Mouse (Mus musculus): ENCODE data around the gene 1700016K19Rik. TPM values are rescaled to one million over a fixed set of nuclear protein-coding genes. Genes with fewer than 3 reads are reported as not detected.

1700016K19Rik gene
- polyA plus RNA-seq, 1 experiment from 2014 or later: not detected

GRCm38 (mm10) chr11:76035182-76035581 is 35.5 kb downstream of the 1700016K19Rik start:
- 88% methylated on average over 8 of the region's 8 CpGs for WGBS (ENCODE audit: insufficient replicate concordance)
- no peak for ATAC-seq (replicated peaks; ENCODE audit: insufficient number of reproducible peaks, low FRiP score, low TSS enrichment)

GRCm38 (mm10) chr11:76037581-76038294 is 38.0 kb downstream of the 1700016K19Rik start:
- no peaks in the 10 kb centered on the region for H3K27me3 ChIP-seq (ENCODE audit: control insufficient read depth, insufficient read depth, low read length)
- 41% methylated on average over 6 of the region's 6 CpGs for WGBS (ENCODE audit: insufficient replicate concordance)
- no peak overlapping the region for H3K4me3 ChIP-seq (ENCODE audit: low read depth, low read length)
- no peak overlapping the region for H3K4me2 ChIP-seq
- H3K27ac ChIP-seq (ENCODE audit: low read depth, low read length): no peak overlapping the region
- H3K4me1 ChIP-seq (ENCODE audit: control insufficient read depth, insufficient read depth, low read length): peaks cover 4% of the 10 kb centered on the region; the same call in 1 of the 2 replicates
- no peaks in the 10 kb centered on the region for H3K36me3 ChIP-seq (ENCODE audit: control insufficient read depth, insufficient read depth, low read length)
- no peaks in the 10 kb centered on the region for H3K9me3 ChIP-seq (replicated peaks; ENCODE audit: control insufficient read depth, low read length)
- ATAC-seq (replicated peaks; ENCODE audit: insufficient number of reproducible peaks, low FRiP score, low TSS enrichment): no peak
- no peak overlapping the region for H3K9ac ChIP-seq (ENCODE audit: low read depth, low read length)

More at GRCm38 (mm10) chr11:76035182-76035581, 35.5 kb downstream of the 1700016K19Rik start:
- no peak overlapping the region for H3K9ac ChIP-seq (ENCODE audit: low read depth, low read length)
- no peak overlapping the region for H3K27ac ChIP-seq (ENCODE audit: low read depth, low read length)
- no peak overlapping the region for H3K4me3 ChIP-seq (ENCODE audit: low read depth, low read length)
- H3K4me2 ChIP-seq: no peak overlapping the region
- no peaks in the 10 kb centered on the region for H3K4me1 ChIP-seq (ENCODE audit: control insufficient read depth, insufficient read depth, low read length)
- no peaks in the 10 kb centered on the region for H3K36me3 ChIP-seq (ENCODE audit: control insufficient read depth, insufficient read depth, low read length)
- no peaks in the 10 kb centered on the region for H3K9me3 ChIP-seq (replicated peaks; ENCODE audit: control insufficient read depth, low read length)
- no peaks in the 10 kb centered on the region for H3K27me3 ChIP-seq (ENCODE audit: control insufficient read depth, insufficient read depth, low read length)

- WGBS (ENCODE audit: insufficient replicate concordance): 75% methylated on average over 3 of the region's 3 CpGs
- no peak for ATAC-seq (replicated peaks; ENCODE audit: insufficient number of reproducible peaks, low FRiP score, low TSS enrichment)
- H3K36me3 ChIP-seq (ENCODE audit: control insufficient read depth, insufficient read depth, low read length): no peaks in the 10 kb centered on the region
- no peak overlapping the region for H3K4me3 ChIP-seq (ENCODE audit: low read depth, low read length)
- H3K9me3 ChIP-seq (replicated peaks; ENCODE audit: control insufficient read depth, low read length): no peaks in the 10 kb centered on the region
- H3K9ac ChIP-seq (ENCODE audit: low read depth, low read length): no peak overlapping the region
- peaks cover 4% of the 10 kb centered on the region; the same call in 1 of the 2 replicates for H3K4me1 ChIP-seq (ENCODE audit: control insufficient read depth, insufficient read depth, low read length)
- no peak overlapping the region for H3K4me2 ChIP-seq
- no peak overlapping the region for H3K27ac ChIP-seq (ENCODE audit: low read depth, low read length)
- no peaks in the 10 kb centered on the region for H3K27me3 ChIP-seq (ENCODE audit: control insufficient read depth, insufficient read depth, low read length)
These were observed 39.8 kb downstream of the 1700016K19Rik start for GRCm38 (mm10) chr11:76039271-76040053.

GRCm38 (mm10) chr11:76040106-76040505 is 40.4 kb downstream of the 1700016K19Rik start:
- WGBS (ENCODE audit: insufficient replicate concordance): 75% methylated on average over 8 of the region's 8 CpGs

GRCm38 (mm10) chr11:76040761-76041376 is 41.2 kb downstream of the 1700016K19Rik start:
- no peak for ATAC-seq (replicated peaks; ENCODE audit: insufficient number of reproducible peaks, low FRiP score, low TSS enrichment)
- Histone ChIP-seq H3K4me2 (no peak overlapping the region), H3K4me3 (ENCODE audit: low read depth, low read length) (no peak overlapping the region), H3K27me3 (ENCODE audit: control insufficient read depth, insufficient read depth, low read length) (no peaks in the 10 kb centered on the region), H3K27ac (ENCODE audit: low read depth, low read length) (no peak overlapping the region), H3K9me3 (replicated peaks; ENCODE audit: control insufficient read depth, low read length) (no peaks in the 10 kb centered on the region), H3K4me1 (ENCODE audit: control insufficient read depth, insufficient read depth, low read length) (peaks cover 4% of the 10 kb centered on the region; the same call in 1 of the 2 replicates), H3K36me3 (ENCODE audit: control insufficient read depth, insufficient read depth, low read length) (no peaks in the 10 kb centered on the region), H3K9ac (ENCODE audit: low read depth, low read length) (no peak overlapping the region)
- WGBS (ENCODE audit: insufficient replicate concordance): 84% methylated on average over 4 of the region's 4 CpGs

More at GRCm38 (mm10) chr11:76040106-76040505, 40.4 kb downstream of the 1700016K19Rik start:
- Histone ChIP-seq H3K36me3 (ENCODE audit: control insufficient read depth, insufficient read depth, low read length) (no peaks in the 10 kb centered on the region), H3K4me1 (ENCODE audit: control insufficient read depth, insufficient read depth, low read length) (peaks cover 4% of the 10 kb centered on the region; the same call in 1 of the 2 replicates), H3K27ac (ENCODE audit: low read depth, low read length) (no peak overlapping the region), H3K4me2 (no peak overlapping the region), H3K27me3 (ENCODE audit: control insufficient read depth, insufficient read depth, low read length) (no peaks in the 10 kb centered on the region), H3K4me3 (ENCODE audit: low read depth, low read length) (no peak overlapping the region), H3K9ac (ENCODE audit: low read depth, low read length) (no peak overlapping the region), H3K9me3 (replicated peaks; ENCODE audit: control insufficient read depth, low read length) (no peaks in the 10 kb centered on the region)
- no peak for ATAC-seq (replicated peaks; ENCODE audit: insufficient number of reproducible peaks, low FRiP score, low TSS enrichment)

- Histone ChIP-seq H3K9me3 (replicated peaks; ENCODE audit: control insufficient read depth, low read length) (no peaks in the 10 kb centered on the region), H3K4me1 (ENCODE audit: control insufficient read depth, insufficient read depth, low read length) (peaks cover 4% of the 10 kb centered on the region; the same call in 1 of the 2 replicates), H3K27me3 (ENCODE audit: control insufficient read depth, insufficient read depth, low read length) (no peaks in the 10 kb centered on the region), H3K4me3 (ENCODE audit: low read depth, low read length) (no peak overlapping the region), H3K27ac (ENCODE audit: low read depth, low read length) (no peak overlapping the region; the same call in 1 of the 2 replicates), H3K9ac (ENCODE audit: low read depth, low read length) (no peak overlapping the region), H3K36me3 (ENCODE audit: control insufficient read depth, insufficient read depth, low read length) (no peaks in the 10 kb centered on the region), H3K4me2 (no peak overlapping the region)
- no peak for ATAC-seq (replicated peaks; ENCODE audit: insufficient number of reproducible peaks, low FRiP score, low TSS enrichment)
- 42% methylated on average over 10 of the region's 10 CpGs for WGBS (ENCODE audit: insufficient replicate concordance)
These were observed 42.4 kb downstream of the 1700016K19Rik start for GRCm38 (mm10) chr11:76042041-76042638.

GRCm38 (mm10) chr11:76042882-76043281 is 43.2 kb downstream of the 1700016K19Rik start:
- no peak overlapping the region for H3K4me3 ChIP-seq (ENCODE audit: low read depth, low read length)
- no peaks in the 10 kb centered on the region for H3K27me3 ChIP-seq (ENCODE audit: control insufficient read depth, insufficient read depth, low read length)
- no peaks in the 10 kb centered on the region for H3K9me3 ChIP-seq (replicated peaks; ENCODE audit: control insufficient read depth, low read length)
- H3K9ac ChIP-seq (ENCODE audit: low read depth, low read length): no peak overlapping the region
- H3K27ac ChIP-seq (ENCODE audit: low read depth, low read length): no peak overlapping the region
- H3K36me3 ChIP-seq (ENCODE audit: control insufficient read depth, insufficient read depth, low read length): no peaks in the 10 kb centered on the region
- peaks cover 4% of the 10 kb centered on the region; the same call in 1 of the 2 replicates for H3K4me1 ChIP-seq (ENCODE audit: control insufficient read depth, insufficient read depth, low read length)
- H3K4me2 ChIP-seq: no peak overlapping the region
- ATAC-seq (replicated peaks; ENCODE audit: insufficient number of reproducible peaks, low FRiP score, low TSS enrichment): no peak
- WGBS (ENCODE audit: insufficient replicate concordance): 26% methylated on average over 5 of the region's 5 CpGs

GRCm38 (mm10) chr11:76044468-76044867 is 44.8 kb downstream of the 1700016K19Rik start:
- WGBS (ENCODE audit: insufficient replicate concordance): 83% methylated on average over 6 of the region's 6 CpGs
- no peaks in the 10 kb centered on the region for H3K9me3 ChIP-seq (replicated peaks; ENCODE audit: control insufficient read depth, low read length)

More at GRCm38 (mm10) chr11:76044468-76044867, 44.8 kb downstream of the 1700016K19Rik start:
- Histone ChIP-seq H3K4me1 (ENCODE audit: control insufficient read depth, insufficient read depth, low read length) (peaks cover 4% of the 10 kb centered on the region; the same call in 1 of the 2 replicates), H3K4me3 (ENCODE audit: low read depth, low read length) (no peak overlapping the region), H3K9ac (ENCODE audit: low read depth, low read length) (no peak overlapping the region), H3K4me2 (no peak overlapping the region), H3K27me3 (ENCODE audit: control insufficient read depth, insufficient read depth, low read length) (no peaks in the 10 kb centered on the region), H3K36me3 (ENCODE audit: control insufficient read depth, insufficient read depth, low read length) (no peaks in the 10 kb centered on the region), H3K27ac (ENCODE audit: low read depth, low read length) (no peak overlapping the region)
- no peak for ATAC-seq (replicated peaks; ENCODE audit: insufficient number of reproducible peaks, low FRiP score, low TSS enrichment)

All from heart, embryonic 11.5 days (tissue).